Mouse (Mus musculus): ENCODE results near the gene Kcnk7. TPM values are rescaled to one million over a fixed set of nuclear protein-coding genes. Genes with fewer than 3 reads are reported as not detected.

Gene Kcnk7
- 1 to 10 TPM; 1.9 to 6.6 TPM for polyA plus RNA-seq (2017; shearing (Covaris generic))

GRCm38 (mm10) chr19:5704163-5704800 lies at the start of gene Kcnk7:
Gene Kcnk7, plus strand, starts transcription at chr19:5704367.

DNA sequence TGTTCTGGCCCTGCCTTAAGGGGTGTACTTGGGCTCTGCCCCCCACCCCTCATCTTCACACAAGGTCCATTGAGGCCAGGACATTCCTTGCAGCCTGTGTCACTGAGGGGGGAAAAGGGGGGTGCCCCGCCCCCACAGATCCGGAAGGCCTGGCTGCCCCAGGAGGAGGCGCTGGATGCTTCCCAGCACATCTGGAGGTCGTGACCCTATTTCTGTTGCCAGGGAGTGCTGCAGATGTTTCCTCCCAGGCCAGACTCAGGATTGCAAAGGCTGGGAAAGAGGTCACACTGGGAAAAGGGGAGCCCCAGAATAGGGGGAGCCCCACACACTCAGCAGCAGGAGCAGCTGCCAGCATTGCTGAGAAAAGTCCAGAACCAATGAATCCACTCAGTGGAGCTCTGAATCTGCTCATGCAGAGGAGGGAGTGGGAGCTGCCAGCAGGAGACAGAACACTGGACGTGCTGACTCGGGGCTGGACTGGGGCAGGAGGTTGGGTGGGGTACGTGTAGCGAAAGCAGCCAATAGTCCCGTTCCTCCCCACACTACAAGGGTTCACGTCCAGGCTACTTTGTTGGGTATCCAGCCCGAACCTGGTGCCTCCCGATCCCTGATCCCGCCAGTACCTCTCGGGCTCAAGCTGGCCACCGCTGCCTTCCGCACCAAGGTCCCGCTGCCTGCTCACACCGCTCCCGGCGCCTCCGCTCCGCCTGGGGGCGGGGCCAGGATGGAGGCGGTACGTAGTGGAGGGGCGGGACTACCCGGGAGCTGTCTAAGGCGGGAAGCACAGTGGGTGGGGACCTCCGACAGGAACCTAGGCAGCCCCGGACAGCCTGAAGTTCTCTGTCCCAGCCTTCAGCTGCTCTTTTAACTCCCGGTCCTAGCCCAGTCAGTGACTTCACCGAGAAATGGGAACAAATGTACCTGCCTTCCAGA lies 40.9 kb upstream of the Kcnk7 start, which contains the start of gene Sipa1:
Gene Sipa1, minus strand, starts transcription at position 727 of the 933 bp plus-strand sequence.

GRCm38 (mm10) chr19:5688200-5689087 lies 15.7 kb upstream of the Kcnk7 start, which contains the start of the genes Map3k11 and Pcnx3:
Gene Map3k11, plus strand, starts transcription at chr19:5688742.
Gene Pcnx3, minus strand, starts transcription at chr19:5688908.

DNA sequence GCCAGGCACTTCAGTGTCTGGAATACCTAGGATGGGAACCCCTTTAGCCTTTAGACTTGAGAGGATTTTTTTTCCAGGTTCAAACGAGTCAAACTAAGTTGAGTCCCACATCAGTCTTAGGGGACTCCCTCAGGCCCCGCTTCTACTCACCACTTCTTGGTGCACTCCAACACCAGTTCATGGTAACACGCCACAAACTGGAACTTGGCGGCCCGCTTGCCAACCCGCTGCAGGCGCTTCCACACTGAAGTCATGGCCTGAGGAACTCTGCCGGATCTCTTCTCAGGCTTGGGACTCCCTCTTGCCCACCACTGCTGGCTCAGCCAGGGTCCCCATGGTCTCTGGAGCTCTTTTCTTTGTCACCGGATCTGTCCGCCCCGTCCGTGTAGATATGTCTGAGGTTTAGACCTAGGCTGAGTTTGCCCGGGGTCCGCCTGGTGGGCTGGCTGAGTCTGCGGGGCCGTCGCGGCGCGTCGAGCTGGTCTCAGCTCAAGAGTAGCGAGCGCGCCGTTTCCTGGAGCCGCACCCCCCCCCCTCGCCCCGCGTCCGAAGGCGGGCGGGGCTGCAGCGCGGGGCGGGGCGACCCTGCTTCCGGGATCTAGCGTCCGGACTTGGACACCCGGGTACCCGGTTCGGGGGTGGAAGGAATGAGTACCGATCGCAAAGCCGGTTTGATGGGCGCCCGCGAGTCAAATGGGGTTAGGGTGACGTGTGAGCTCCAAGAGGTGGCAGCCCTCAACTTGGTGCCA lies 21.8 kb downstream of the Kcnk7 start, which contains the start of gene Ehbp1l1:
Gene Ehbp1l1, minus strand, starts transcription at position 551 of the 749 bp plus-strand sequence.

DNA sequence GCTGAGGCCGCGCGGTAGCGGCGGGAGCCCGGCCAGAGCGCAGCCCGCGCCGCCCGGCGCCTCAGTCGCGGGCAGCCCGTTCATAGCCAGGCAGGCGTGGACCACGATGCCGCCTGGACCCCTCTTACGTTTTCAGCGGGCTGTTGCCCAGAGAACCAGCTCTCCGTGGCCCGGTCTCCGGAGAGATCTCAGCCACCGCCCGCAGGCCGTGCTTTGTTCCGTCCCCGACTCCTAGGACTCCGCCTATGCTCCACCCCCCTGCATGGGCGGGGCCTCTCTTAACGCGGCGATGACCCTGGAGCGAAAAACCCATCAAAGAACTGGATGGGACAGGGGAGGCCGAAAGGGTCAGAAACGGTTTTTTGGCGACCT lies 25.3 kb downstream of the Kcnk7 start, which contains the start of gene Fam89b:
Gene Fam89b, minus strand, starts transcription at position 210 of the 372 bp plus-strand sequence.

DNA sequence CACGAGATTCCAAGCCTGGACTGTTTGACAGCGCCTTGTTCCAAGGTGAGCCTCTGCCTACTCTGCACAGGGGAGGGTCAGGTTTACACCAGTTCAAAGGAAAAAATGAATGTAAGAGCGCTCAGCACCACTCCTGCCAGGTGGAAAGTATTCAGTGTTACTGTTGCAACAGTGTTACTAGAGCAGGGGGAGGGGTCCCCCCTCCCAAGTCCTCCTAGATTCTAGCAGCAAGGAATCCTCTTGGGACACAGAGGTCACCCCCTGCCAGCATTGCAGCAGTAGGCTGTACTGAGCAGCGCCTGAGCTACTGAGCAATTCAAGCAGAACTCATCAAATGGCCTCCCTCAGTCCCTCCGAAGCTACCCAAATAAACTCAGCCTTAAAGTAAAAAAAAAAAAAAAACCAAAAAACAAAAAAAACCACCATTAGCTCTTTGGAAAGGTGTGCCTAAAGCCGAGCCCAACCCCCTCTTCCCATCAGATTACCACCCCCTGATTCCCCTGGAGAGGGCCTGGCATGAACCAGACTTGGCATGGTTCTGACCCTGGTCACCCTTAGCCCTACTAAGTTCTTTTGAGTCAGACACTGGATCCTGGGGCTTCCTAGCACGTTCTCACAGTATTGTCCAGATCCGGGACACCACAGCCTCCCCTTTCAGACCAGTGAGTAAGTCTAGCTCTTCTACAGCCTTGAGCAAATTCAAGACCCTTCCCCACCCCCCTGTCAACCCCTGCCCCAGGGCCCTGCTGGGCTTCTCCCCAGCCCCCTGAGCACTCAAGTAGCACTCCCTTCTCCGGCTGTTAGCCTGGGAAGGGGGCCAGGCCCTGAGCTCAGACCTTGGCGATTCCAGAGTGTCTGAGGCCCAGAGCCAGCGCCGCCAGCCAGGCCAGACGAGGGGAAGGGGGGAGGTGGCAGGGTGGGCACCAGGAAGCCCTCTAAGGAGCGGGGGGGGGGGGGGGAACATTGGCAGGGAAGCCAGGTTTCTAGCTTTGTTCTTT lies 36.5 kb downstream of the Kcnk7 start, which contains the start of gene Ltbp3:
Gene Ltbp3, plus strand, starts transcription at position 585 of the 998 bp plus-strand sequence.

Other genes with a start within 250 kb of the Kcnk7 start
- 10 to 100 TPM; 11.6 to 13.7 TPM for gene Ccdc85b, start 246.5 kb upstream of the Kcnk7 start, polyA plus RNA-seq (2017; shearing (Covaris generic))
- 100 to 1,000 TPM; 133 to 135 TPM for gene Fibp, start 243.8 kb upstream of the Kcnk7 start, polyA plus RNA-seq (2017; shearing (Covaris generic))
- gene Ctsw, start 235.9 kb upstream of the Kcnk7 start, polyA plus RNA-seq (2017; shearing (Covaris generic)) = 100 to 1,000 TPM; 127 to 211 TPM
- 1 to 10 TPM; 1.1 to 2.2 TPM for gene Efemp2, start 230.4 kb upstream of the Kcnk7 start, polyA plus RNA-seq (2017; shearing (Covaris generic))
- gene Mus81, start 216.0 kb upstream of the Kcnk7 start, polyA plus RNA-seq (2017; shearing (Covaris generic)) = 10 to 100 TPM; 57.6 to 65.5 TPM
- 1,000 to 10,000 TPM; 3,119 to 3,710 TPM for gene Cfl1, start 213.9 kb upstream of the Kcnk7 start, polyA plus RNA-seq (2017; shearing (Covaris generic))
- gene 1700020D05Rik, start 200.6 kb upstream of the Kcnk7 start, polyA plus RNA-seq (2017; shearing (Covaris generic)) = under 1 TPM; 0.25 to 0.28 TPM
- gene Snx32, start 193.8 kb upstream of the Kcnk7 start, polyA plus RNA-seq (2017; shearing (Covaris generic)) = 10 to 100 TPM; 17.2 to 20.0 TPM
- 1 to 10 TPM in 1 of 2 experiments, under 1 TPM in 1; 0.20 to 4.2 TPM for gene Ovol1, start 143.7 kb upstream of the Kcnk7 start, polyA plus RNA-seq (2017; shearing (Covaris generic))
- 10 to 100 TPM; 16.0 to 19.1 TPM for gene Ap5b1, start 136.3 kb upstream of the Kcnk7 start, polyA plus RNA-seq (2017; shearing (Covaris generic))
- gene Rnaseh2c, start 102.5 kb upstream of the Kcnk7 start, polyA plus RNA-seq (2017; shearing (Covaris generic)) = 100 to 1,000 TPM; 142 to 162 TPM
- 10 to 100 TPM; 45.4 to 62.9 TPM for gene Kat5, start 94.1 kb upstream of the Kcnk7 start, polyA plus RNA-seq (2017; shearing (Covaris generic))
- 100 to 1,000 TPM; 169 to 173 TPM for gene Rela, start 66.9 kb upstream of the Kcnk7 start, polyA plus RNA-seq (2017; shearing (Covaris generic))
- gene Sipa1, start 40.7 kb upstream of the Kcnk7 start, polyA plus RNA-seq (2017; shearing (Covaris generic)) = 100 to 1,000 TPM; 213 to 259 TPM
- 10 to 100 TPM; 65.0 to 66.0 TPM for gene Map3k11, start 15.6 kb upstream of the Kcnk7 start, polyA plus RNA-seq (2017; shearing (Covaris generic))
- gene Pcnx3, start 15.5 kb upstream of the Kcnk7 start, polyA plus RNA-seq (2017; shearing (Covaris generic)) = 10 to 100 TPM; 44.8 to 55.5 TPM
- gene Ehbp1l1, start 21.9 kb downstream of the Kcnk7 start, polyA plus RNA-seq (2017; shearing (Covaris generic)) = 10 to 100 TPM; 45.5 to 55.4 TPM
- gene Fam89b, start 25.3 kb downstream of the Kcnk7 start, polyA plus RNA-seq (2017; shearing (Covaris generic)) = 100 to 1,000 TPM in 1 of 2 experiments, 10 to 100 TPM in 1; 97.2 to 103 TPM
- gene Ltbp3, start 36.5 kb downstream of the Kcnk7 start, polyA plus RNA-seq (2017; shearing (Covaris generic)) = under 1 TPM; 0.40 to 0.59 TPM
- gene Scyl1, start 67.1 kb downstream of the Kcnk7 start, polyA plus RNA-seq (2017; shearing (Covaris generic)) = 10 to 100 TPM; 73.9 to 91.5 TPM
- 100 to 1,000 TPM; 223 to 264 TPM for gene Frmd8, start 170.9 kb downstream of the Kcnk7 start, polyA plus RNA-seq (2017; shearing (Covaris generic))
- gene Slc25a45, start 173.4 kb downstream of the Kcnk7 start, polyA plus RNA-seq (2017; shearing (Covaris generic)) = 10 to 100 TPM; 38.8 to 42.3 TPM
- 1 to 10 TPM in 1 of 2 experiments, under 1 TPM in 1; 0.66 to 1.5 TPM for gene Tigd3, start 189.8 kb downstream of the Kcnk7 start, polyA plus RNA-seq (2017; shearing (Covaris generic))
- 100 to 1,000 TPM; 161 to 208 TPM for gene Dpf2, start 208.6 kb downstream of the Kcnk7 start, polyA plus RNA-seq (2017; shearing (Covaris generic))
- gene Cdc42ep2, start 220.4 kb downstream of the Kcnk7 start, polyA plus RNA-seq (2017; shearing (Covaris generic)) = 1 to 10 TPM in 1 of 2 experiments, under 1 TPM in 1; 0.46 to 1.6 TPM

All from inflammation-experienced regulatory T-cells (primary cell).